Mouse (Mus musculus): ENCODE data around the gene AI413582. TPM values are rescaled to one million over a fixed set of nuclear protein-coding genes. Genes with fewer than 3 reads are reported as not detected.

The AI413582 gene
- total RNA-seq, 2 experiments from 2014 or later, result 7.3 to 7.7 TPM

DNA sequence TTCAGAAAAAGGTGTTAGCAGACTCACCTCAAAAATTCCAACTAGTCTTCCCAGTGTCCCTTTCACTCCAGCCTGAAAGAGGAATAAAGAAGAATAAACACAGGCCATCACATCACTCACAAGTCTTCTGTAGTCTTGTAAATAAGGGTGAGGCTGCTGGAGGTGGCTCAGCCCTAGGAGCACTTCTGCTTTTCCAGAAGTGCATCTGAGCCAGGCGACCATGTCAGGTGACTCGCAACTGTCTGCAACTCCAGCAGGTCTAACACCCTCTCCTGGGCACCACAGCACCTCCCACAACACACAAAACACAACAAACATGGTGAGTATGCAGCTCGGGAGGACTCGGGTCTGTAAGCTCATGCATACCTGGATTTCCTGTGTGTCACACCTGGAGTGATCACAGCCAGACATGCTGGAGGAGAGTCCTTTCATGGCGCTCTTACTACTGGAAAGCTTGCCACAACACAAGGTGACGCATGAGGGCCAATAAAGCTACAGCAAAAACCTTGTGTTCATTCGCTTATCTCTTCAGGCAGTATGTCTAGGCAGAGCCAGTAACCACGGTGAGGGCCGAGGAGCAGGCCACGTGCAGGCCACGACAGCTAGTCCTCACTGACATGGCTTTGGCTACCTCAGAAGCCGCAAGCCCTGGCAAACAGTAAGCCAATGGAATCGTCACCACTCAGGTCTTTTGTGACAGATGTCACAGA, 17.8 kb upstream of the AI413582 start:
- intact Hi-C loops (cut with DNase I), result no loop called here
- DNase-seq (ENCODE audit: low spot score), result no peak

DNA sequence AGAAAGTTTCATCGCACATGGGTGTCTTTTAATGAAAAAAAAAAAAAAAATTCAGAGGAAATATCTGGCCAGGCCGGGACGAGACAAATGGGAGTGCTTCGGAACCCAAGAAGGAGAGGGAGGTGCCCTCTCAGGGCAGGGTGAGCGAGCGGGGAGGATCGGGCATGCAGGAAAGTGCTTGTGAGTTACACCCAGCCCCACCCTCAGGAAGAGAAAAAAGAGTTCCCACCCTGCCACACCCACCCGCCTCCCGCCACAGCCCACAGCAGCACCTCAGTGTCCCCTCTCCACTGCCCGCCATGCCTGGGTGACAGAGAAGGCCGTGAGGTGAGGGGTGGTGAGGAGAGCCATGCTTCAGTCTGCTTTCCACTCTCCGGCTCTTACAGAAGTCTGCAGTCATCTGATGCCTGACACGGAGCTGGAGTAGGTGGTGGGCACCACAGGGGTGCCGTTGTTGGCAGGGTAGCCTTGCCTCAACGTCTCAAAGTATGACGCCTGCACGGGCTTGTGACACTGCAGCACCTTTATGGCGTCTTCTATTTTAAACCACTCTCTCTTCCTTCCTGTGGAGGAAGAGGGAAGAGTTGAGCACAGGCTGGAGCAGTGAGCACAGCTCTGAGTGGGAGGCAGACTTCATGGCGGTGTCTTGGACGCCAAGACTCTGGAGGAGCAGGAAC, 15.0 kb upstream of the AI413582 start:
- no peak for DNase-seq (ENCODE audit: low spot score)
- intact Hi-C loops (cut with DNase I), result no loop called here

DNA sequence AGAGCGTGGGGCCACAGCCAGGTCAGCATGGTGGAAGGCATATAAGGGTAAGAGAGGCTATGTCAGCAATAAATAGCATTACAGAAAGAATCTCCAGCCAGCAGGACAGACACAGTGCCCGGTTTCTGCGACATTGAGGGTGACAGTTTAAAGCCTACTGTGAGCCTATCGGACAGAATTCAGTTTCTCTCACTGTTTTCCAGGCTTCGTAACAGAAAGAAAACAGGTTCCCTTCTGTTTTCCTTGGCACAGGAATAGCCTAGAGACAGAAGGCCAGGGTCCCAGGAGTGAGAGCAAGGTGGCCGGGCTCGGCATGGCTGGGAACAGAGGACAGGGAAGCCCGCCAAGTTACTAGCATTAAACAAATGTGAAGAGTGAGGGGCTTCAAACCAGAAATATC, 14.3 kb upstream of the AI413582 start:
- intact Hi-C loops (cut with DNase I), result no loop called here
- no peak for DNase-seq (ENCODE audit: low spot score)

DNA sequence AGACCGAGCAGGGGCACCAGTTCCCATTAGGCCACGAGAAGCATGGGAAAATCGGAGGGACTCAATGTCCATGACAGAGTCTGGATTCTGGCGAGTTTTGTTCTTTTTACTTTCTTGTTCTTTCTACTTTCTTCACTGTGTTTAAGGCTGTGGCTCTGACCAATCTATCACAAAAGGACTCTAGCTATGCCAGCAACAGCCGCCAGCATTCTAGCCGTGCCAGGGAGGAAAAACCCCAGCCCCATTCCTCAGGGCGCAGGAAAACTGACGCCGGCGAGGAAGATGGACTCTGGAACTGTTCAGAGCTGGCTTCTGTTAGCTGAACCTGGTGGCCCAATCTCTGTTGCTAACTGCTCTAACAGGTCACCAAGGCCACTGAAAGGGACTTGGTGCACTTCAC, 12.9 kb upstream of the AI413582 start:
- DNase-seq (ENCODE audit: low spot score), result no peak
- intact Hi-C loops (cut with DNase I), result no loop called here

DNA sequence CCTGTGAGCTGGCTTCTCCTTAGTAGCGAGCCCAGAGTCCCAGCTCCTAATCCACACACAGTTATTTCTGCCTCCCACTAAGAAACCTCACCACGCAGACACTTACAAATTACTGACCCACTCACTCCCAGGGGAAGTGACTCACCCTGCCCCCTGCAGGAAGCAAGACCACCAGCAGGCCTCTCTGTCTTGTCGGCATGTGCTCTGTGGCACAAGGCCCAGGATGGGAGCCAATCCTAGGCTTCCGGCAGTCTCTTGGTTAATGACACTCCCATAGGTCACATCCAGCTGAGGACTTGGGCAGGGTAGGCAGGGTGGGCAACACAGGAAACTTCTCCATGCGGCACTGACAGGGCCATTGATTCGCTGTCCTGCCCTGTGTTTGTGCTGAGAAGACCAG, 11.9 kb upstream of the AI413582 start:
- DNase-seq (ENCODE audit: low spot score), result no peak
- intact Hi-C loops (cut with DNase I), result no loop called here

DNA sequence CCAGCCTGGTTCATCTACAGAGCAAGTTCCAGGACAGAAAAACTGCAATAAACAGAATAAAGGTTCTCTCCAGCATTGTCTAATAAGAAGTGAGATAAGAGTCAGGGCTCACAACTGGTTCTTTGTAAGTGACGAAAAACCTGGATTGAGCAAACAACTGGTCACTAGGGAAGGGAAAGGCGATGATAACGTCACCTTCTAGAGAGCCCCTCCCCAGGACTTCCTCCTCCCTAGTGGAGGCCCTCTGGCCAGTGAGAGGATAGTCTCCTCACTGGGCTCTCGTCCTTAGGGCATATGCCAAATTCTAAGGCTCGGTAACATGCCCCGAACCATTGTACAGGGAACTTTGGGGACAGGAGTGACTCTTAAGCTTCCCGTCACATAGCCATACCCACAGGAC, 10.5 kb upstream of the AI413582 start:
- no peak for DNase-seq (ENCODE audit: low spot score)
- intact Hi-C loops (cut with DNase I), result no loop called here

DNA sequence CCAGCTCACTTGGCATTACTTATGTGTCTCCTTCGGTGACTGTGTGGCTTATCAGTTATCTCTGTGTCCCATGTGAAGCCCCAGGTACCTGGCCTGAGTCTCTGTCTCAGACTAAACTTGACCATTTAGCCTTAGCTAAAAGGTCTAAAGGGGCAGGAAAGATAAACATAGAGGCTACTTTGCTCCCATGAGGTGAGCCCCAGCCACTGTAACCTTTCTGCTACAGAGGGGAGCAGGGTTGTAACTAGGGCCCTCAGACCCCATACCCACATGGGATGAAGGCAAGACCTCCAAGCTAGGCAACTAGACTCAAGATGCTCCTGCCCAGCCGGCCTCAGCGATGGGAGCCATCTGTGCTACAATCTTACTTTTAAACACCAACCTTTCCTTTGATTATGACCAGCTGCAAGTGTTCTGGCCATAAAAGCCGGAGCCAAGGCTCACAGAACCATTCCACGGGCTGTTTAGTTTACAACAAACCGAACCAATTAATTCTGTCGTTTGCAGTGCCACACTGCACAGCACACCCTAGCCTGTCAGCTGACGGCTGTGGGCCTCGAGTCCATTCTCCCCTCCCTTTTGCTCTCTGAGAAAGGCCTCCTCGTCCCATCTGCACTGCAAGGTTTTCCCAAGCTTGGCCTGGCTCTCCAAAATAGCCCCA, 9.7 kb upstream of the AI413582 start:
- intact Hi-C loops (cut with DNase I), result no loop called here

DNA sequence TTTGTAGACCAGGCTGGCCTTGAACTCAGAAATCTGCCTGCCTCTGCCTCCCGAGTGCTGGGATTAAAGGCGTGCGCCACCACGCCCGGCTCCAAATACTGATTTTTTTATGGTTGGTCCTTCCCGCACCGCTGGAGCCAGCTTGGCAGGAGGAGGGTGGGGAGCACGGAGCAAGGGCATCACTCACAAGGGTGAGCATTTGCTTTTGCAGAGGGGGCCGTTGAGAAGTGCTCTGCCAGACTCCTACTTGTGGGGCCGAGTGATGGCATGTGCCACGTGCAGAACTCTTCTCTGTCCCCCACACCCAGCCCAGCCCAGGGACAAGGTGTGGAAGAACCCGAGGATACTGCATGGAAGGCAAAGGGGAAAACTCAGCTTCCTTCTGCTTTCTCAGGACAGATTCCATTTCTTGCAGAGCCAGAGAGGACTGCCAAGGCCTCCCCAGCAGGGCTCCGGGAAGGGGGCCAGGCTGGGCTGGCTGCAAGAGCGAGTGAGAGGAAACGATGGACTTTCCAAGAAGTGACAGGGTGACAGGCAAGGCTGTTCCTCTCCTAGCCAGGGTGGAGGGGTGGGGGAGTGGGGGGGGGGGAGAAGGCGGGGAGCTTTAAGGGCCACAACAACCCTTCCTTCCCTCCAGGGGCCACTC, 9.0 kb upstream of the AI413582 start:
- peak; percentile 80 for DNase-seq (ENCODE audit: low spot score)
- intact Hi-C loops (cut with DNase I), result no loop called here

More for the DNA sequence above, 9.7 kb upstream of the AI413582 start:
- DNase-seq (ENCODE audit: low spot score), result no peak

DNA sequence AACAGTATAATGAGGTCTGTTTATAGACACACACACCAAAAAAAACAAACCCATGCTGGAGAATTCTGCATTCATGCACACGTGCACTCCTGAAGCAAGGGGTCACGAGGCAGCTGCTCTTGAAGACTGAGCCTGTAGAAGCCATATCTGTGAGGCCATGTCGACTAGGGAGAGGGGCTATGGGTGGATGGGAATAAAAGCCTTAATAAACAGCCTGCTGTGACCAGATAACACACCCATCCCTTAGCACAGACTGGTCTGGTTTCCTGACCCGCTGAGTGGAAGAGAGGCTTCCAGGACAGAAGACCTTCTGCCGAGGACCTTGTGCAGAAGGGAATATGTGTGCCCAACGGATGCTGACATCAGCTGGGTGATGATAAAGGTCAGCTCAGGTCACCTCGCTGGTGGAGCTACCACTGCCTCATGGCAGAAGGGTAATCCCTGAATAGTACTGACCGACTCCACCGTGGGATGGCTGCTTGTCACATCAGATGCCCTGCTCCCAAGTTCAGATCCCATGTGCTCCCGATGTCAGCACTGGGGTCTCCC, 8.3 kb upstream of the AI413582 start:
- intact Hi-C loops (cut with DNase I), result no loop called here
- DNase-seq (ENCODE audit: low spot score), result no peak

DNA sequence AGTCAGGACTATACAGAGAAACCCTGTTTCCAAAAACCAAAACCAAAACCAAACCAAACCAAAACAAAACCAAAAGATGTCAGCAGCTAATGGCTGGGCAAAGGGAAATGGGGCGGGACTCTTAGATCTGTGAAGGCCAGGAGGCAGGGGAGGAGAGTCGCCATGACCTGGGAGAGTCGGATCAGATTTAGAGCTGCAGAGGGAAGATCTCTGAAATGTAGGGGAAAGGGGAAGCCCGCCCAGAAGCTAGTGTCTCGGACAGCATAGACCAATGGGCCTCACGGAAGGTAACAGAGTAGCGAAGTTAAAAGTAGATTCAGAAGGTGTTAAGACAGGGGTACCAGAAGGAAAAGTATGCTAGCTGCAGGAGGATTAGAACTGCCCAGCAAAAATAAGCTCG, 5.8 kb upstream of the AI413582 start:
- no peak for DNase-seq (ENCODE audit: low spot score)
- intact Hi-C loops (cut with DNase I), result no loop called here

DNA sequence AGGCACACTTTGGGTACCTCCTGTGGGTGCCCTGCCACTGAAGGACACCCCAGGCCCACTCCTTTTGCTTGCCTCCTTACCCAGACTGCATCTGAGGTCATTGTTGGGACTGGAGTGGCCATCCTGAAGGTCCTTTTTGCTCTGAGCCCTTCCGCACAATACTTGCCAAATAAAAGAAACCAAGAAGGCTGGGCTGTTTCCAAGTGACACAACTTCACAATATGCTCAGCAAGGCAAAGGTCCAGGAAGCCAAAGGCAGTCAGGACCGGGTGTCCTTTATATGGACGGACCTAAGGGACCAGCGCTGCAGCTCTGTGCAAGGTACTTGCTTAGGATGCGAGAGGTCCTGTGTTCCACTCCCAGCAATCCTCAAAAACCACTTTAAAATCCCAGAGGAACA, 2.7 kb upstream of the AI413582 start:
- intact Hi-C loops (cut with DNase I), result loop anchor here (10.0 kb wide), 1 partner anchor 197 kb away; no protein-coding TSS in a partner anchor

DNA sequence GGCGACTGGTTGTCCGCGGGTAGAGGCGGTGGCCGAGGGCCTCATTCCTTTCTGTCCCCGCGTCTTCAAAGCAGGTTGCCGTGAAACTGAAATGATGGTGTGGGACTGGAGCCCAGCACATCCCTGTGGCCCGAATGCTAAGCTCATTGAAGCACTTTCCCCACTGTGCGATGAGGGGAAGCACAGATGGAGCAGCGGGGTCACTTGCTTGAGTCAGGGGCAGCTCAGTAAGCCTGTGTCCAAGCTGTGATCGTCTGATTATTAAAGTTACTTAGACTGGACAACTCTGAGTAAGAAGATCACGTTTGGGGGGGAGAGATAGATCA, 349 bp upstream of the AI413582 start:
- intact Hi-C loops (cut with DNase I), result loop anchor here (1.0 to 10.0 kb wide), 4 partner anchors 21 to 199 kb away; no protein-coding TSS in a partner anchor
- DNase-seq (ENCODE audit: low spot score), result no peak

More for the DNA sequence above, 2.7 kb upstream of the AI413582 start:
- no peak for DNase-seq (ENCODE audit: low spot score)

DNA sequence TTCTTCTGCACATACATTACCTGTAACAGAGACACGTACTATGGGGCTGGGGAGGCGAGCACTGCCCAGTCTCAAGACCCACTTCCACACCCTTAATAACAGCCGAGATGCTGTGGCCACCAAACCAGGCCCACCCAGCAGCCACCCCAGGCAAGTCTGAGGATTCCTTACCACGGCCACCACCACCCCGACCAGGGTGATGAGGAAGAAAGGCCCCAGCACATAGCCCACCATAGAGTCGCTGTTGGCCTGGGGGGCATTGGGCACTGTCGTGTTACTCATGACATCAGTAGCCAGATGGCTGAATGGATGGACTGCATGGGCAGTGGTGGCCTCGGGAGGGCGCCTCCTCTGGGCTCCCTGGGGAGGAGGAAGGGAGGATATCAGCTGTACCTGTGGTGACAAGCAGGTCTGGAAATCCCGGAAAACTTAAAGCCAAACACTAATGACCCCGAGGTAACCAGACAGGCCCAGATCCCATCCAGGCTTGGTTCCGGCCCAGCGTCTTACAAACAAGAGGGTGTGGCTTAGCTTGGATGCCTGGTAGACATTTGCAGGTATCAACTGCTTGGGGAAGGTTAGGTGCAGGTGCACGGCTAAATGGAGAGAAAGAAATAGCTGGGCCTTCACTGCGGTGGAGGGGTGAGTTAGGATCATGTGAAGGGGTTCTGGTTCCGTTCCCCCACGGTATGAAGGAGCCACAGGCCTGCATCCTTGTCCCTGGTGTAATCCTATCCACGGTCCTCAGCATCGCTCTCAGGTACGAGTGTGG, 979 bp downstream of the AI413582 start:
- intact Hi-C loops (cut with DNase I), result loop anchor here (1.0 to 10.0 kb wide), 3 partner anchors 30 to 200 kb away; no protein-coding TSS in a partner anchor
- no peak for DNase-seq (ENCODE audit: low spot score)

DNA sequence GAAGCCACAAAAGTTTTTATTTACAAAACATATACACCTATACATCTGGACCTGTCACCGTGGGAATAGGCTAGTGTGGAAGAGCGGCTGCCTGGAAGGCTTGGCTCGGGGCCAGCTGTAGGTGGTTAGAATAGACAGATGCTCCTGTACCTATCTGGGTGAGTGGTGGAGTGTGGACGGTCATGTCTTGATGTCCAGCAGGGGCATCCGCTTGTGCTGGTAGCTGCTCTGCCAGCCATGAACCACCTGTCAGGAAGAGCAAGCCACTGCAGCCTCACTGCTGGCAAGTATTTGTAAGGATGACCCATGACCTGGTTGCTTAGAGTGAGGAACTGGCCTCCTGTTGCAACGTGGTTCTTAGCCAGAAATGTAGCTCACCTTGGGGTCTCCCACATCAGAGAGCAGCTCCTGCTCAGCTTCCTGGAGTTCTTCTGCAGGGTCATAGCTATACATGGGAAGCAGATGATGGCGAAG, 1.7 kb downstream of the AI413582 start:
- no peak for DNase-seq (ENCODE audit: low spot score)
- intact Hi-C loops (cut with DNase I), result loop anchor here (10.0 kb wide), 1 partner anchor 201 kb away; no protein-coding TSS in a partner anchor

DNA sequence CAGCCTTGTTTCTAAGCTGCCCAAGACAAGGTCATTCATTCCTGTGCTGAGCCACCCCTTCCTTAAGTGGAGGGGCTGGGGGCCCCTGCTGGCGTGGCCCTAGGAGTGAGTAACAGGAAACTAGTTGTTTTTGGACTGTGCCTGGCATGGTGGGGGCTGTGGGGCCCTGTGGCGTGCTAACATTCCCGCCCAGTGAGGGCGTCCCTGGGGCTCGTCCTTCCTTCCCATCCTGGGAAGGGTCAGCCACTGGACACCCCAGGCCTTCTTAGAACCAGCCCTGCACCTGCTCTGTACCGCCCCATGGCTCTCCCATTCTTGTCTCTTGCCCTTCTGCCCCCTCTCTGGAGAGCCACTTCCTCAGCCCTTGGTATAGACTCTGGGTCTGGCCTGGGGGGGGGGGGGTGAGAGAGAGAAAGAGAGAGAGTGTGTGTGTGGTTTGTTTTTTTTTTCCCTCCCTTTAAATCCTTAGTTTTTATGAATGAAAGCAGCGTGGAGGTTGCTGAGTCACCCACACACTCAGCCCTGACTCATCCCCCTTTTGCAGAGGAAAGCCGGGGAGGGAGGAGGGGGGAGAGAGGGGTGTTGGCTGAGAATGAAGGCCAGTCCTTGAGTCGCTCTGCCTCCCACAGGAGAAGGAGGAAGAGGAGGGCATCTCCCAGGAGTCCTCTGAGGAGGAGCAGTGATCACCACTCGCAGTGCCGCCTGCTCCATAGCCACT, 3.6 kb downstream of the AI413582 start:
- intact Hi-C loops (cut with DNase I), result loop anchor here (10.0 kb wide), 1 partner anchor 203 kb away; no protein-coding TSS in a partner anchor

DNA sequence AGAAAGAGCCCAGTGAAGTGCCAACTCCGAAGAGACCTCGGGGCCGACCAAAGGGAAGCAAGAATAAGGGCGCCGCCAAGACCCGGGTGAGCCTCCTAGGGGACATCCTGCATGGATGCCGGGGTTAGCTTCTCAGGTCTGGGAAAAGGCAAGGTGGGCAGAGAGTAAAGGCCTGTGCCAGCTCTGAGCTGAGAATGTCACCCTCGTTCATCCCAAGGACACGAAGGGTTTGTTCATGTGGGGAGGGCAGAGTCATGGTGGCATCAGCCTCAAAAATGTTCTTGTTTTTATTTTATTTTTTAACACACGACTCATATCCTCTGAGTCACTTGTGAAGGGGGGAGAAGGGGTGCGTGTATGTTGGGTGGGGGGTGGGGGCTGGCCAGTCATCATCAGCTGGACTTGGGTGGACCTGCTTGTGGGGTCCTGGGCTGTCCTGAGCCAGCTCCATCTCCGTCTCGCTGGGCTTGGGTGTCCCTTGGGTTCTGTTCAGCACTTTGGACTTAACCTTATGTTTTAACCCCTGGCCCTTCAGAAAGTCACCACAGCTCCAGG, 4.6 kb downstream of the AI413582 start:
- DNase-seq (ENCODE audit: low spot score), result no peak
- intact Hi-C loops (cut with DNase I), result loop anchor here (10.0 kb wide), 1 partner anchor 204 kb away; no protein-coding TSS in a partner anchor

More for the DNA sequence above, 3.6 kb downstream of the AI413582 start:
- DNase-seq (ENCODE audit: low spot score), result no peak

DNA sequence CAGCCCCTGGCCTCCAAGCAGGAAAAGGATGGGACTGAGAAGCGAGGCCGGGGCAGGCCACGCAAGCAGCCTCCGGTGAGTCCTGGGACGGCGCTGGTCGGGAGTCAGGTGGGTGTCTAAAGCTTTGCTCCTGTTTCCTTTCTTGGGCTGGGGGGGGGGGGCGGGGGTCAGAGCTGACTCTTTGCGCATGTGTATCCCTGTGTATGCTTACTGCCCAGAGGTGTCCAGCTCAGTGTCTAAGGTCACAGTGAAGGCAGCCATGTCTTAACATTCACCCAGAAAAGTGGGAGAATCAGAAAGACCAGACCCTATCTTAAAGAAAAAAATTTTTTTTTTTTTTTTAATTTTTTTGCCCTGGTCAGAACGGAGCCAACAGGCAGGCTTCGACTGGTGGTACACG, 6.0 kb downstream of the AI413582 start:
- intact Hi-C loops (cut with DNase I), result no loop called here

DNA sequence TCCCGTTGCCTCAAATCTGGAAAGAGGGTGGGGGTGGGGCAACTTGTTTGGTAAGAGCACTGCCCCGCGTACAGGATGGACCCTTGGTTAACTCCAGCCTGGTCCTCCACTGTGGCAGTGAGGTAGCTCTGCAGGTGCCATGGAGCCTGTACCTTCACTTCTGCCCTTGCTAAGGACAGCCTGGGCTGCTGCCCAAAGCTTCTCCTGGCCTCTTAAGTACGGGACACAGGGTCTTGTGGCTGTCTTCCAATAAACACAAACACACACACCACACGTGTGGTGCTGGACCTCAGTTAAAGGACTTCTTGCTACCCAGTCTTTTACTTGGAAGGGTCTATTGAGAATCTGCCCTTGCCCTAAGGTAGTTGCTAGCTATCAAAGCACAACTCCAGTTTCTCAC, 6.7 kb downstream of the AI413582 start:
- DNase-seq (ENCODE audit: low spot score), result no peak
- intact Hi-C loops (cut with DNase I), result no loop called here

More for the DNA sequence above, 6.0 kb downstream of the AI413582 start:
- DNase-seq (ENCODE audit: low spot score), result no peak

All from heart, postnatal 25 days (tissue).